Mouse (Mus musculus) R1 (cell line): ENCODE data around the gene Fst.
A peak's percentile ranks its signal among the peaks of the same experiment; 100 is the strongest.

ENCODE experiments used
- DNase-seq: peaks from one replicate; pipeline ENCODE4 v3.0.0-alpha.2; 2018; ENCODE audit warnings: low read depth, low spot score

Fst gene

DNA sequence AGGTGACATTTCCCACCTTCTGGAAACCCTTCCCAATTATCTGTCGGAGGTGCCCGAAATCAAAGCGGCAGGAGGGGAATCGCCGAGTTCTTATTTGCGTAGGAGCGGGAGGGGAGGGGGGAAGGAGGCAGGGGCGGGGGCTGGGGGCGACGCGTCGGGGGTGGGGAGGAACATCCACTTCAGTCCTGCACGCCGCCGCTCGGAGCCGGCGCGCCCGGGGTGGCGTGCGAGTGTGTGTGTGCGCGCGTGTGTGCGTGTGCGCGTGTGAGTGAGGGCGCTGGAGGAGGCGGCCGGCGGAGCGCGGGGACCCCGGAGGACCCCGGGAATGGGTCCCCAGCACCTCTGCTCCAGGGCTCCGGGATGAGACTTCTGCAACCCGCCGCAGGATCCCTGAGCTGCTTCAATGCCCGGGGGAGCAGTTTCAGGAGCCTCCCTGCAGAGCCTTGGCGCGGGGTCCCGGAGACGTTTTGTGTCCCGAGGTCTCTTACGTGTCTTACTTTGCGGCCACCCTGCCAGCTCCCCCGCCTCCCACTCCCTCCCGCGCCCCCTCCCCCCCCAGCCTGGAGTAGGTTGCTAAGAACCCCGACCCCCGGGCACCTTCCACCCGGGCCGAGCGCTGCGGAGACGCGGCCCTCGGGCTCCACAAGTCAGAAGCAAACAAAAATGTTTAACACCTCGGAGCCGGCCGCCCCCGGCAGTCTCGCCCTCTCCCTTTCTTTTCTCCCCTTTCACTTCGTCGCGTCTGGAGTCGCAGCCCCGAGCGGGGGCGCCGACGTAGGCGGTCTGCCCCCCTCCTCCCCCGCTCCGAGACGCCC is at the start of gene Fst:
Gene Fst (minus strand): TSS at position 66 of the 815 bp plus-strand sequence.
- DNase-seq: peak; percentile 80

GRCm38 (mm10) chr13:114493826-114494225 is 35.1 kb upstream of the Fst start:
- DNase-seq: no peak

DNA sequence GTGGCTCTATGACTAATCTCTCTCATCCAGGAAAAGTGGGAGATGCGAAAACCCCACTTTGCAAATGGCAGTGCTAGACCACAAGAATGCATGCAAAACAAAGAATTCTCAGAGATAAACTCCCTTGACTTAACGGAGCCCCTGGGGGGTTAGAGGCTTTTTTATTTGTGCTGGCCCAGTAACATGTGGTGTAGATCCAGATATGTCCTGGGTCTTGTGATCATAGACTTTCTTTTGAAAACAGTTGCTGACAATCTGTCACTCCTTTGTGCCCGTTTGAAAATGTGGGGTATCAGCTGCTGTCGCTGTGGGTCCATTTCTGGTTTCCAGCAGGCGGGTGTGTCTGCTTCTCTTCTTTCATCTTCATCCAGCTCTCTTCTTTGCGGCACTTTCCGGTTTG is 29.4 kb upstream of the Fst start:
- peak; percentile 7 for DNase-seq

DNA sequence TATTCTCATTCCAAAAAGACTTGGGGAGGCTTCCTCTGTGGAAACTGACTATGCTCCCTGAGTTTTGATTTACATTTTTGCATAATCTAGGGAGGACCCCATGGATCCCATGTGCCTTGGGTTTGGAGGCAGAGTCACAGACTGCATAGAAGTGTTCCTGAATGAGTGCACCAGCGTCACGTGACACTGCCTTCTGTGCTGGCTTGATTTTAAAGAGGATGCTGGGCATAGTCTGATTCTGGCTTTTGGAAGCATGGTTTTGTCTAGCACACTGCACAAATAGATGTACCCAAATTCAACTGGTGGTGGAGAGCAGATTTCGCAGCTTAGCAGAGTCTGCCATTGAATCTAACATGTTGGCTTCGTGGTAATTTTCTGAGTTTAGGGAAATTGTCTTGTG is 19.6 kb upstream of the Fst start:
- DNase-seq: no peak

DNA sequence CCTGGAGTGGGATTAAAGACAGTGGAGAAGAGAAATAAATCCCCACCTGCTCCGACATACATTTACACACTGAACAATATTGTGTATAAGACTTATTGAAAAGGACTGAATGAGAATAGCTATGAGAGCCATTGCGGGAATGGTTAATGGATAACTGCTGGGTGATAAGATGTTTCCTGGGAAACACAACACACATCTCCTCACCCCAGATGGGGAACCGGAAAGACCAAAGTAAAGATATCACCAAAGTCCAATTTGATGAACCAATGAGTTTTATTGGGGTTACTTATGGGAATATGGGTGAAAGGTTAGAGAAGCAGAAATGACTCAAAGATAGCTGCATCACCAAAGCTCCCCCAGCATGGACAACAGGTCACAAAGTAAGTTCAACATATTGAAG is 11.2 kb upstream of the Fst start:
- DNase-seq: no peak

DNA sequence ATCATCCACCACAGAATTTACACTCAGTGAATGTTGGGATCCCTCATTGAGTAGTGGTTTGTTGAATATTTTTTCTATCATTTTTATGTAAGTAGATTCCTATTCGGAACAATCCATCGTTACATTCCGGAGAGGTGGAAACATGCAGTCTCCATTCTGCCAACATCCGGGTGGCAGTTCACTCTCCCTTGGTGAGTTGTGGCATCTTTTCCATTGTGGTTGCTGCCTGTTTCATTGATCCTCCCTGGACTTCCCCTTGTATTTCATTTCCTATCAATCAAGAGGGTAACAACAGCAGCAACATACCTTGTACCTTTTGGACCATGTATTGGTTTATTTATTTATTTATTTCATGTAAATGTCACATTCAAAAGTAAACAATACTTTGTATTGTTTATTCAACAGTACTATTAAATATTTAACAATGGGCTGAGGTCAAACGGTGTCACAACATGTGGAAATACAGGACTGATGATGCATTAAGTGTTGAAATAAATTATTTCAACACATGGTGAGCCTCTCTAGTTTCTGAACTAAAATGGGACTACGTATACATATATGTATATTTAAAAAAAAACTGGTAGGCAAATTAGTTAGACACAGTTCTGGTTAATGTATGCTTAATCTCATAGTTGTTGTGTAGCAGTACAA is 7.6 kb upstream of the Fst start:
- no peak for DNase-seq

DNA sequence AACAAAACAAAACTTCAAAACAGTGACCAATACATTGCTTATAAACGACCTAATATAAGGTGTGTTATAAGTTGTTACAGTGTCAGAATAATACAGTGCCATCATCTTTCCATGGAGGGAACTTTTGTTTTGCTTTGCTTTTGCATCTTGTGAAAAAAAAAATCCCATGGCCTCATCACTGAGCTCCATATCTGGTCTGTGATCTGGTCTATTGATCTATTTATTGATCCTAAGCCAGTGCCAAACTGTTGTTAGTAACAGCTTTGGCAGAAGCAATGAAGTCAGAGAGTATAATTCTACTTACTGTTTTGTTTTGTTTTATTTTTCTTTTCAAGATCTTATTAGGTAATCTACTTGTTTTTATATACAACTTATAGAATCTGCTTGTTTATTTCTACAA is 6.6 kb upstream of the Fst start:
- no peak for DNase-seq

DNA sequence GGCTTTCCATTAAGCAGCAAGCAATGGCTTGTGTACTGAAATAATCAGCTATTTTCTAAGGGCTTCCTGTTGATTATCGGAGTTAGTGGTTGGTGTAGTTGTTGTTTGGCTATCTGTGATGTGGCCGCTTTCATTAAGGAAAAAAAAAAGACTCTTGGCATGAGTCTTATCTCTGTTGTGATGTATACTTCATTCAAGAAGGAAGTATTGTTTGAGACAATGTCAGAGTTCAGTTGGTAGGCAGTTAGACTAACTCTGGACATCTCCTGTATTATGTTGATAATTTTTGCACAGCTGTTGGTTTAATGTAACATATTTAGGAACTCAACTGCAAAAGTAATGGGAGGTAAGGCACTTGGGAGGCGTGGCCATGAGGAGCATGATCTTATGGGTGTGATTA is 6.1 kb upstream of the Fst start:
- no peak for DNase-seq

DNA sequence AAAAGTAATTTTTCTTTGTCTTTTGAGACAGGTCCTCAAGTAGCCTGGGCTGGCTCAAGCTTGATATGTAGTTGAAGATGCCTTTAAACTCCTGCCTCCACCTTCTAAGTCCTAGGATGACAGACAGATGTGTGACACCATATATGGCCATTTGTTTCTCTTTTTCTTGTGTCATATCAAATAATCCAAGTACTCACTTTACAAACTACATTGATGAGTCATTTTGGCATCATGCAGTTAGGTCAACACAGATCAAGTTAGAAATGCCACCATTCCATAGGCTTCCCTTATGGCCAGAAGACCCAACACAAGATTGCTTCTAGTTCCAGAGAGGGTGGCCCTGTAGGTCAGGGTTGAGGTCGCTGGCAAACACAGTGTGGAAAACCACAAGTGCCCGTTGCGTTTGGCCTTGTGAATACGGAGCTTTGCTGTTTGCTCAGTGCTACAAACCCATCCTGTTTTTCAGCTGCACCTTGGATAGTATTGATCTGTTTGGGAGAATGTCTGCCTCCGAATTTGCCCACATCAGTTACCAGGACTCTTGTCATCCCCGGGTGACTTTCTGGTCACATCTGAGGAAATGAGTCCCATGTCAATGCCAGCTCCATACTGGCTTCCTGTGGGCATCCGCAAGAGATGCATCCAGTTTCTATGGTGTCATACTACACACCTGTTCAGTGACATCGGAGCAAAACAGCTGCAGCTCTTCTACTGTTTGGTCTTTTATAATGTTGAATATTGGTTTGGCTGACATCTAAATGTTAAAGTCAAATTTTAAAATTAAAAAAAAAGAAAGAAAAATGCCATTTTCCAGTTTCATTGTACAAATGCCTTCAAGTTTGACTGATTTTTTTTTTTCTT is 4.0 kb upstream of the Fst start:
- DNase-seq: no peak

- peak; percentile 88 for DNase-seq
These were observed 1.6 kb upstream of the Fst start for GRCm38 (mm10) chr13:114460306-114460892.

GRCm38 (mm10) chr13:114459701-114460160 is 980 bp upstream of the Fst start:
- no peak for DNase-seq

- DNase-seq: peak; percentile 68
These were observed 363 bp downstream of the Fst start for GRCm38 (mm10) chr13:114458291-114458885.

- DNase-seq: no peak
These were observed 1.1 kb downstream of the Fst start for GRCm38 (mm10) chr13:114457567-114458120.

DNA sequence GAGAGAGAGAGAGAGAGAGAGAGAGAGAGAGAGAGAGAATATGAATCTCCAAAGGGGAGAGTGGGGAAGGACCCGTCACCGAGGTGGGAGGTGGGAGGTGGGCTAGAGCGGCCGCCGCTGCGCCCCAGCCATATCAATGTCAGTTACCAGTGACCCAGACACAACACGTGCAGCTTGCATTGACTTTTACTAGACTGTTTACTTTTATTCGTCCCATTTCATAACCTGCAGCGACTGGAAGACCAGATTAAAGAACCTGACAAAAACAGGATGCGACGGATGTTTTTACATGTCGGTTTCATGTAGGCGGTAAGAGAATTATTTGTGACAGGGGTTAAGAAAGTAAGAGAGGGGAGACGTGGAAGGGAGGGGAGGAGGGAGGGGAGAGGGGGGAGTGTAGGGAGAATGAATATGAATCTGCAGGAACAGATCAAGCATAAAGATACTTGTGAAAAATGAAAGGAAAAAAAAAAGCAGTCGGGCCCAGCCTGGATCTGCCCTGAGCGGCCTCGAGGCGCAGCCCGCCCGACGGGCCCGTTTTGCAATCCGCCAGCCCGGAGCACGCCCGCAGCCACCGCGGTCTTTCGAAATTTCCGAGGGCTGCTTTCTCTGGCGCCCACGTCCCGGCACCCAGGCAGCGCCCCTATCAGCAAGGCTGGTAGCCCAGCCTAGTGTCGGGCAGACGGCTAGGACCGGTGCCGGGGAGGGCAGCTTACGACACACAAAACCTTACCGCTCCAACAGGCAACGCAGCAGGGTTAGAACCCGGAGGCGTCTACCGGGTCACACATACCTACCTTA is 1.8 kb downstream of the Fst start:
- peak; percentile 30 for DNase-seq

DNA sequence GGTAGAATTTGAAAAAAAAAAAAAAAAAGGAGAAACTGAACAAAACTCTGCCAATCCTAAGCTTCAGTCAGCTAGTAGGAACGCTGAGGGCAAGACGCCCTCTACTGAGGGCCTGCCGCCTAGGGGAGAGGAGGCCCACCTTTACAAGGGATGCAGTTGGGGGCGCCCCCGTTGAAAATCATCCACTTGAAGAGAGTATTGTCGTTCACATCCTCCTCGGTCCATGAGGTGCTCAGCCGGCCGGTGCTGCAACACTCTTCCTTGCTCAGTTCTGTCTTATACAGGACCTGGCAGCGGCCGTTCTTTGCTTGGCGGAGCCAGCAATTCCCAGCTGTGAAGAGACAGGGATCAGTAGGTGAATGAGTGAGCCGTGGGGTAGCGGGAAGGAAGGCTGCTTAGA is 2.5 kb downstream of the Fst start:
- peak; percentile 51 for DNase-seq

GRCm38 (mm10) chr13:114455788-114456187 is 3.0 kb downstream of the Fst start:
- DNase-seq: no peak

GRCm38 (mm10) chr13:114447213-114447612 is 11.5 kb downstream of the Fst start:
- DNase-seq: no peak

DNA sequence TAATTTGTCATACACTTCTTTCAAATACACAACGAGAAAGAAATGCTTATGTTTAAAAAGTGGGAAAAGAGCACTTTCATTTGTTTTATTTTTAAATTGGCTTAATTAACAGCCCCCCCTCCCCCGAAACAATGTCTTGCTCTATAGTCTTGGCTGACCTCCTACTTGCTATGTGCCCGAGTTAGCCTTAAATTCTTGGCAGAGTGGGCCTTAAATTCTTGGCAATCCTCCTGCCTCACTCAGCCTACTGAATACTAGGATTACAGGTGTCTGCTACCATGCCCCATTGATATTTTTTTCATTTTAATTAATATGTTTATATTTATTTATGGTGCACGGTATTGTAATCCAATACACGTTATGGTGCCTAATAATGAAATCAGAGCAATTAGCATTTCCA is 26.3 kb downstream of the Fst start:
- no peak for DNase-seq

- no peak for DNase-seq
These were observed 33.5 kb downstream of the Fst start for GRCm38 (mm10) chr13:114425230-114425629.

- DNase-seq: no peak
These were observed 38.5 kb downstream of the Fst start for GRCm38 (mm10) chr13:114420235-114420634.
